Mouse (Mus musculus) ovary, postnatal 10 days (tissue): ENCODE data around the gene Aoc2.
"Not testable (repeated sequence)": the region's sequence is repeated elsewhere in the genome, so short reads cannot be mapped to it uniquely, and the experiment has no call there.

Experiments used
- DNase-seq: peaks from one replicate; pipeline ENCODE4 v3.0.0; 2022; ENCODE audit warnings: low spot score

The Aoc2 gene

GRCm38 (mm10) chr11:101355916-101356315 is 31.1 kb downstream of the Aoc2 start:
- no peak for DNase-seq

GRCm38 (mm10) chr11:101357505-101358182 is 32.8 kb downstream of the Aoc2 start:
- no peak for DNase-seq

GRCm38 (mm10) chr11:101359776-101360175 is 34.9 kb downstream of the Aoc2 start:
- DNase-seq, result no peak

- no peak for DNase-seq
Observed at GRCm38 (mm10) chr11:101360651-101361113, 35.8 kb downstream of the Aoc2 start.

- DNase-seq, result no peak
Observed at GRCm38 (mm10) chr11:101364531-101364931, 39.7 kb downstream of the Aoc2 start.

GRCm38 (mm10) chr11:101367326-101367935 is 42.6 kb downstream of the Aoc2 start, which contains the start of gene G6pc:
TSS of gene G6pc (plus strand) at chr11:101367561.
- DNase-seq, result no peak

- no peak for DNase-seq
Observed at GRCm38 (mm10) chr11:101370141-101370540, 45.3 kb downstream of the Aoc2 start.

- DNase-seq, result no peak
Observed at GRCm38 (mm10) chr11:101374421-101374938, 49.6 kb downstream of the Aoc2 start.

- not testable (repeated sequence) for DNase-seq
Observed at GRCm38 (mm10) chr11:101378196-101378595, 53.3 kb downstream of the Aoc2 start.

- no peak for DNase-seq
Observed at GRCm38 (mm10) chr11:101378926-101379325, 54.1 kb downstream of the Aoc2 start.
